Mouse (Mus musculus): ENCODE data around the gene Sept10.

The Sept10 gene

GRCm38 (mm10) chr10:59225137-59225536 is 3.5 kb upstream of the Sept10 start:
- DNase-seq (ENCODE audit: low spot score in 2 of 2) = no peak

GRCm38 (mm10) chr10:59223890-59224289 is 2.2 kb upstream of the Sept10 start:
- DNase-seq (ENCODE audit: low spot score in 2 of 2) = no peak

GRCm38 (mm10) chr10:59223301-59223700 is 1.7 kb upstream of the Sept10 start:
- no peak for DNase-seq (ENCODE audit: low spot score in 2 of 2)

- DNase-seq (ENCODE audit: low spot score in 2 of 2) = peak; percentile 8
Measured at GRCm38 (mm10) chr10:59222271-59223101, 839 bp upstream of the Sept10 start.

- DNase-seq (ENCODE audit: low spot score in 2 of 2) = no peak
Measured at GRCm38 (mm10) chr10:59220824-59221472, 699 bp downstream of the Sept10 start.

GRCm38 (mm10) chr10:59200011-59200410 is 21.6 kb downstream of the Sept10 start:
- no peak for DNase-seq (ENCODE audit: low spot score in 2 of 2)

- DNase-seq (ENCODE audit: low spot score in 2 of 2) = no peak
Measured at GRCm38 (mm10) chr10:59196763-59197162, 24.9 kb downstream of the Sept10 start.

- DNase-seq (ENCODE audit: low spot score in 2 of 2) = no peak
Measured at GRCm38 (mm10) chr10:59194891-59195290, 26.8 kb downstream of the Sept10 start.

- no peak for DNase-seq (ENCODE audit: low spot score in 2 of 2)
Measured at GRCm38 (mm10) chr10:59182306-59182705, 39.3 kb downstream of the Sept10 start.

- DNase-seq (ENCODE audit: low spot score in 2 of 2) = no peak
Measured at GRCm38 (mm10) chr10:59179620-59180019, 42.0 kb downstream of the Sept10 start.

- DNase-seq (ENCODE audit: low spot score in 2 of 2) = no peak
Measured at GRCm38 (mm10) chr10:59172539-59172938, 49.1 kb downstream of the Sept10 start.

- DNase-seq (ENCODE audit: low spot score in 2 of 2) = no peak
Measured at GRCm38 (mm10) chr10:59171042-59171441, 50.6 kb downstream of the Sept10 start.

GRCm38 (mm10) chr10:59166104-59166944 is 55.3 kb downstream of the Sept10 start:
- DNase-seq (ENCODE audit: low spot score in 2 of 2) = peak in 1 of 2 experiments; percentile 31

GRCm38 (mm10) chr10:59162185-59162897 is 59.3 kb downstream of the Sept10 start:
- no peak for DNase-seq (ENCODE audit: low spot score in 2 of 2)

- no peak for DNase-seq (ENCODE audit: low spot score in 2 of 2)
Measured at GRCm38 (mm10) chr10:59158627-59159026, 63.0 kb downstream of the Sept10 start.

- no peak for DNase-seq (ENCODE audit: low spot score in 2 of 2)
Measured at GRCm38 (mm10) chr10:59152544-59153081, 69.0 kb downstream of the Sept10 start.

- DNase-seq (ENCODE audit: low spot score in 2 of 2) = no peak
Measured at GRCm38 (mm10) chr10:59150938-59151657, 70.5 kb downstream of the Sept10 start.

GRCm38 (mm10) chr10:59149956-59150383 is 71.7 kb downstream of the Sept10 start:
- DNase-seq (ENCODE audit: low spot score in 2 of 2) = peak; percentile 12 to 39

- DNase-seq (ENCODE audit: low spot score in 2 of 2) = no peak
Measured at GRCm38 (mm10) chr10:59133478-59134009, 88.1 kb downstream of the Sept10 start.

- no peak for DNase-seq (ENCODE audit: low spot score in 2 of 2)
Measured at GRCm38 (mm10) chr10:59131926-59132628, 89.6 kb downstream of the Sept10 start.
